8 mouse cellular contexts compared by ENCODE assay signal in genomic region chr19:53086861-53087260, GRCm38 (mm10). TPM values are rescaled to one million over a fixed set of nuclear protein-coding genes. Genes with fewer than 3 reads are reported as not detected.
A peak's percentile ranks its signal among the peaks of the same experiment; 100 is the strongest.
DNase-seq lines count a peak whose midpoint lies in the region; ATAC-seq lines count a peak whose summit lies in the region.

No protein-coding gene starts in this region.

- no peaks in the 10 kb centered on the region for H3K36me3 ChIP-seq in midbrain, embryonic 10.5 days
- H3K36me3 ChIP-seq in midbrain, embryonic 15.5 days (replicated peaks), result no peaks in the 10 kb centered on the region
- H3K36me3 ChIP-seq in heart, embryonic 12.5 days, result 0 out of 2 replicates have a peak, but pooled peaks cover 3% of the 10 kb centered on the region
- no peaks in the 10 kb centered on the region for H3K36me3 ChIP-seq in limb, embryonic 12.5 days
- H3K36me3 ChIP-seq in stomach, embryonic 14.5 days (ENCODE audit: control insufficient read depth, insufficient read depth, low read length), result no peaks in the 10 kb centered on the region

- peak overlapping the region; percentile 79 for H3K27ac ChIP-seq in midbrain, embryonic 10.5 days (replicated peaks)
- H3K27ac ChIP-seq in midbrain, embryonic 15.5 days, result no peak overlapping the region
- peak overlapping the region; percentile 84 for H3K27ac ChIP-seq in heart, embryonic 12.5 days (ENCODE audit: poor library complexity, severe bottlenecking)
- H3K27ac ChIP-seq in limb, embryonic 12.5 days, result peak overlapping the region; percentile 20
- peak overlapping the region; percentile 93 for H3K27ac ChIP-seq in stomach, embryonic 14.5 days (ENCODE audit: low read length)

- 0 out of 2 replicates have a peak, but pooled peaks cover 5% of the 10 kb centered on the region for H3K9me3 ChIP-seq in midbrain, embryonic 10.5 days (replicated peaks)
- no peaks in the 10 kb centered on the region for H3K9me3 ChIP-seq in midbrain, embryonic 15.5 days
- 0 out of 2 replicates have a peak, but pooled peaks cover 4% of the 10 kb centered on the region for H3K9me3 ChIP-seq in heart, embryonic 12.5 days (replicated peaks)
- H3K9me3 ChIP-seq in limb, embryonic 12.5 days, result no peaks in the 10 kb centered on the region
- H3K9me3 ChIP-seq in stomach, embryonic 14.5 days (ENCODE audit: control insufficient read depth, low read depth, low read length), result no peaks in the 10 kb centered on the region

- H3K4me1 ChIP-seq in midbrain, embryonic 10.5 days, result peaks cover 33% of the 10 kb centered on the region
- H3K4me1 ChIP-seq in midbrain, embryonic 15.5 days, result peaks cover 12% of the 10 kb centered on the region; the same call in 1 of the 2 replicates
- H3K4me1 ChIP-seq in heart, embryonic 12.5 days (replicated peaks), result peaks cover 36% of the 10 kb centered on the region; the same call in 1 of the 2 replicates
- peaks cover 30% of the 10 kb centered on the region for H3K4me1 ChIP-seq in limb, embryonic 12.5 days (replicated peaks)
- peaks cover 34% of the 10 kb centered on the region for H3K4me1 ChIP-seq in stomach, embryonic 14.5 days (ENCODE audit: control insufficient read depth, insufficient read depth, low read length)

- no peak overlapping the region for H3K4me3 ChIP-seq in midbrain, embryonic 10.5 days
- H3K4me3 ChIP-seq in midbrain, embryonic 15.5 days, result no peak overlapping the region
- no peak overlapping the region for H3K4me3 ChIP-seq in heart, embryonic 12.5 days
- H3K4me3 ChIP-seq in limb, embryonic 12.5 days (replicated peaks), result no peak overlapping the region
- no peak overlapping the region for H3K4me3 ChIP-seq in stomach, embryonic 14.5 days (ENCODE audit: low read depth, low read length)

- 58% methylated on average over 12 of the region's 12 CpGs for WGBS in midbrain, embryonic 10.5 days
- 65% methylated on average over 12 of the region's 12 CpGs for WGBS in midbrain, embryonic 15.5 days
- WGBS in heart, embryonic 12.5 days, result 55% methylated on average over 12 of the region's 12 CpGs
- WGBS in limb, embryonic 12.5 days, result 67% methylated on average over 12 of the region's 12 CpGs
- WGBS in stomach, embryonic 14.5 days, result 34% methylated on average over 12 of the region's 12 CpGs

- no peak for ATAC-seq in midbrain, embryonic 15.5 days (replicated peaks)
- ATAC-seq in heart, embryonic 12.5 days (ENCODE audit: insufficient number of reproducible peaks, low FRiP score), result no peak
- ATAC-seq in limb, embryonic 12.5 days (ENCODE audit: insufficient number of reproducible peaks, insufficient read depth, low FRiP score, low TSS enrichment, low read depth), result no peak
- ATAC-seq in stomach, embryonic 14.5 days (ENCODE audit: insufficient number of reproducible peaks, insufficient read depth, low FRiP score, low read depth), result peak; percentile 51; the same call in 1 of the 2 replicates

- no peaks in the 10 kb centered on the region for H3K27me3 ChIP-seq in midbrain, embryonic 10.5 days (ENCODE audit: low read depth, poor library complexity, severe bottlenecking)
- no peaks in the 10 kb centered on the region for H3K27me3 ChIP-seq in midbrain, embryonic 15.5 days (replicated peaks)
- H3K27me3 ChIP-seq in heart, embryonic 12.5 days (replicated peaks), result no peaks in the 10 kb centered on the region
- H3K27me3 ChIP-seq in limb, embryonic 12.5 days, result no peaks in the 10 kb centered on the region
- H3K27me3 ChIP-seq in stomach, embryonic 14.5 days (ENCODE audit: control insufficient read depth, insufficient read depth, low read length), result no peaks in the 10 kb centered on the region

- no peak for DNase-seq in midbrain, embryonic 10.5 days (ENCODE audit: low spot score)
- DNase-seq in cerebellum, adult 9-11 months, result no peak
- DNase-seq in right cerebral cortex, postnatal 36 days (ENCODE audit: low spot score in 2 of 2), result no peak
- DNase-seq in cerebellum, postnatal 4 days (ENCODE audit: low spot score in 2 of 2), result no peak

- H3K9ac ChIP-seq in midbrain, embryonic 15.5 days, result no peak overlapping the region
- no peak overlapping the region for H3K9ac ChIP-seq in heart, embryonic 12.5 days
- H3K9ac ChIP-seq in limb, embryonic 12.5 days (replicated peaks), result no peak overlapping the region
- 0 out of 2 replicates have a peak overlapping the region, but pooled peaks have one; percentile 2 for H3K9ac ChIP-seq in stomach, embryonic 14.5 days (replicated peaks; ENCODE audit: low read depth, low read length)

- H3K4me2 ChIP-seq in midbrain, embryonic 15.5 days, result no peak overlapping the region
- H3K4me2 ChIP-seq in heart, embryonic 12.5 days, result peak overlapping the region; percentile 41
- H3K4me2 ChIP-seq in limb, embryonic 12.5 days, result no peak overlapping the region
- peak overlapping the region; percentile 36 for H3K4me2 ChIP-seq in stomach, embryonic 14.5 days (replicated peaks; ENCODE audit: low read depth, low read length)

RNA-seq across cellular contexts. Expression of gene Xpnpep1, which starts 46.8 kb away (rescaled TPM):
- 147 and 150 TPM in 2 replicates for polyA plus RNA-seq in midbrain, embryonic 10.5 days (2016; fragmentation: Nextera tagmentation; extraction: Ambion mirVana)
- 124 and 125 TPM in 2 replicates for polyA plus RNA-seq in midbrain, embryonic 15.5 days (2015; fragmentation: Nextera tagmentation; extraction: Ambion mirVana)
- 191 TPM in 2 replicates for polyA plus RNA-seq in heart, embryonic 12.5 days (2016; fragmentation: Nextera tagmentation; extraction: Ambion mirVana)
- 146 and 150 TPM in 2 replicates for polyA plus RNA-seq in limb, embryonic 12.5 days (2016; fragmentation: Nextera tagmentation; extraction: Ambion mirVana)
- polyA plus RNA-seq in stomach, embryonic 14.5 days (2014; fragmentation: Nextera tagmentation; extraction: Ambion mirVana), result 157 TPM in 2 replicates

RNA-seq across cellular contexts. Expression of gene Add3, which starts 53.4 kb away (rescaled TPM):
- polyA plus RNA-seq in midbrain, embryonic 10.5 days (2016; fragmentation: Nextera tagmentation; extraction: Ambion mirVana), result 48.7 and 50.2 TPM in 2 replicates
- 30.2 and 33.6 TPM in 2 replicates for polyA plus RNA-seq in midbrain, embryonic 15.5 days (2015; fragmentation: Nextera tagmentation; extraction: Ambion mirVana)
- 154 and 157 TPM in 2 replicates for polyA plus RNA-seq in heart, embryonic 12.5 days (2016; fragmentation: Nextera tagmentation; extraction: Ambion mirVana)
- 80.5 and 83.8 TPM in 2 replicates for polyA plus RNA-seq in limb, embryonic 12.5 days (2016; fragmentation: Nextera tagmentation; extraction: Ambion mirVana)
- 85.5 and 93.2 TPM in 2 replicates for polyA plus RNA-seq in stomach, embryonic 14.5 days (2014; fragmentation: Nextera tagmentation; extraction: Ambion mirVana)

Comparison
In these comparisons a context has a peak if more than half of its experiments do, and no peak if none do; other contexts are left out.
1. H3K4me2 ChIP-seq: peak in heart, embryonic 12.5 days (single experiment) and stomach, embryonic 14.5 days (single experiment); none in midbrain, embryonic 15.5 days (single experiment) and limb, embryonic 12.5 days (single experiment).